Mouse (Mus musculus) megakaryocyte, adult 5-6 weeks (primary cell): Measurements from ENCODE around the gene Fhit. TPM values are rescaled to one million over a fixed set of nuclear protein-coding genes. Genes with fewer than 3 reads are reported as not detected.

Source experiments
- ATAC-seq: 2 replicates; pipeline ENCODE4 v1.8.0; 2016; ENCODE audit warnings: mild to moderate bottlenecking, inconsistent platforms; ENCODE audit not compliant: poor library complexity, severe bottlenecking
- total RNA-seq, 2 experiments: library from RNA; stranded (forward) in 1 of 2; stranded (reverse) in 1 of 2; fragments of 153-499, 151-499 nt in 1 of 2; fragments of 221-1000, 200-1000 nt in 1 of 2; gene quantifications; 2 replicates each; pipeline versions ENCODE4 v1.2.3 to v1.2.4; 2015 to 2017

The Fhit gene
- total RNA-seq, 2 experiments from 2014 or later, result 0.66 to 4.4 TPM

GRCm38 (mm10) chr14:10526800-10527199 is 635.0 kb downstream of the Fhit start:
- peak; percentile 43; the same call in 1 of the 2 replicates for ATAC-seq

- ATAC-seq, result no peak
Measured at GRCm38 (mm10) chr14:10525786-10526185, 636.0 kb downstream of the Fhit start.

GRCm38 (mm10) chr14:10514026-10514425 is 647.8 kb downstream of the Fhit start:
- no peak for ATAC-seq

- ATAC-seq, result no peak
Measured at GRCm38 (mm10) chr14:10509252-10509651, 652.6 kb downstream of the Fhit start.

GRCm38 (mm10) chr14:10507560-10507959 is 654.3 kb downstream of the Fhit start:
- ATAC-seq, result no peak

- ATAC-seq, result no peak
Measured at GRCm38 (mm10) chr14:10485798-10486197, 676.0 kb downstream of the Fhit start.

- no peak for ATAC-seq
Measured at GRCm38 (mm10) chr14:10482851-10483613, 678.8 kb downstream of the Fhit start.

- no peak for ATAC-seq
Measured at GRCm38 (mm10) chr14:10481370-10481769, 680.5 kb downstream of the Fhit start.

- ATAC-seq, result no peak
Measured at GRCm38 (mm10) chr14:10480681-10481080, 681.2 kb downstream of the Fhit start.

- ATAC-seq, result peak; percentile 92
Measured at GRCm38 (mm10) chr14:10453001-10453861, 708.6 kb downstream of the Fhit start.

- no peak for ATAC-seq
Measured at GRCm38 (mm10) chr14:10452234-10452633, 709.6 kb downstream of the Fhit start.

GRCm38 (mm10) chr14:10445360-10445759 is 716.5 kb downstream of the Fhit start:
- ATAC-seq, result no peak

- peak; percentile 93 for ATAC-seq
Measured at GRCm38 (mm10) chr14:10439007-10439749, 722.7 kb downstream of the Fhit start.

- ATAC-seq, result no peak
Measured at GRCm38 (mm10) chr14:10436193-10436592, 725.6 kb downstream of the Fhit start.

- ATAC-seq, result no peak
Measured at GRCm38 (mm10) chr14:10432502-10432901, 729.3 kb downstream of the Fhit start.

- ATAC-seq, result peak; percentile 91
Measured at GRCm38 (mm10) chr14:10430396-10431000, 731.3 kb downstream of the Fhit start.

GRCm38 (mm10) chr14:10423499-10423898 is 738.3 kb downstream of the Fhit start:
- ATAC-seq, result no peak

GRCm38 (mm10) chr14:10422261-10422660 is 739.6 kb downstream of the Fhit start:
- no peak for ATAC-seq

GRCm38 (mm10) chr14:10415068-10415467 is 746.8 kb downstream of the Fhit start:
- ATAC-seq, result no peak

- ATAC-seq, result no peak
Measured at GRCm38 (mm10) chr14:10409306-10409962, 752.4 kb downstream of the Fhit start.
